Mouse (Mus musculus): ENCODE results near the gene Arf6. TPM values are rescaled to one million over a fixed set of nuclear protein-coding genes. Genes with fewer than 3 reads are reported as not detected.

Gene Arf6
- polyA plus RNA-seq, 1 experiment from 2014 or later, result 18.0 TPM

GRCm38 (mm10) chr12:69419017-69419605 is 47.2 kb downstream of the Arf6 start:
- Histone ChIP-seq H3K4me3 (ENCODE audit: low read length) (no peak overlapping the region), H3K27me3 (replicated peaks; ENCODE audit: control insufficient read depth, insufficient read depth, low read length) (no peaks in the 10 kb centered on the region), H3K4me2 (ENCODE audit: low read depth, low read length) (no peak overlapping the region), H3K4me1 (ENCODE audit: control insufficient read depth, insufficient read depth, low read length) (peaks cover 8% of the 10 kb centered on the region; the same call in 1 of the 2 replicates), H3K36me3 (ENCODE audit: control insufficient read depth, insufficient read depth, low read length) (no peaks in the 10 kb centered on the region), H3K27ac (ENCODE audit: low read length) (no peak overlapping the region), H3K9me3 (ENCODE audit: control insufficient read depth, low read length) (no peaks in the 10 kb centered on the region), H3K9ac (ENCODE audit: low read depth, low read length) (no peak overlapping the region)
- WGBS, result 60% methylated on average over 14 of the region's 14 CpGs
- no peak for ATAC-seq

DNA sequence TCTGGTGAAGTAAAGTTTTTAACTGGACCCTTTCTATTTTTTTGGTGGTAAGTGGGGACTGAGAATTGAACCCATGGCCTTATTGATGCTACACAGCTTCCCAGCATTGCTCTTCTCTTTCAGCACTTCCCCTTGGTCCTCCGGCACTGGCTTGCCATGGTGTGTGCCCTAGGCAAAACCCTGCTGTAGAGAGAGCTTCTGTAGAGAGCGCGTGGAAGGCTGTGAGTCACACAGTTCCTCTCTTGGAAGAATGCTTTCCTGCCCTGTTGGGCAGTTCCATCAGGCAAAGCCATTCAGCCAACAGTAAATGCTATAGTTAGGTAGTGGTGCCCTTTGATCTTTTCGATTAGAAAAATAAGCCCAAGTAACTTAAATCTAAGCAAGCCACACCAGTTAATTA is 47.7 kb downstream of the Arf6 start:
- no peak overlapping the region for H3K4me3 ChIP-seq (ENCODE audit: low read length)
- H3K27ac ChIP-seq (ENCODE audit: low read length), result no peak overlapping the region
- no peaks in the 10 kb centered on the region for H3K36me3 ChIP-seq (ENCODE audit: control insufficient read depth, insufficient read depth, low read length)
- no peak for ATAC-seq
- no peak overlapping the region for H3K9ac ChIP-seq (ENCODE audit: low read depth, low read length)
- no peak overlapping the region for H3K4me2 ChIP-seq (ENCODE audit: low read depth, low read length)
- H3K27me3 ChIP-seq (replicated peaks; ENCODE audit: control insufficient read depth, insufficient read depth, low read length), result no peaks in the 10 kb centered on the region
- 88% methylated on average over 4 of the region's 4 CpGs for WGBS
- H3K9me3 ChIP-seq (ENCODE audit: control insufficient read depth, low read length), result no peaks in the 10 kb centered on the region
- H3K4me1 ChIP-seq (ENCODE audit: control insufficient read depth, insufficient read depth, low read length), result peaks cover 8% of the 10 kb centered on the region

GRCm38 (mm10) chr12:69420716-69421115 is 48.8 kb downstream of the Arf6 start:
- no peaks in the 10 kb centered on the region for H3K27me3 ChIP-seq (replicated peaks; ENCODE audit: control insufficient read depth, insufficient read depth, low read length)
- H3K27ac ChIP-seq (ENCODE audit: low read length), result no peak overlapping the region
- ATAC-seq, result no peak
- H3K4me1 ChIP-seq (ENCODE audit: control insufficient read depth, insufficient read depth, low read length), result peaks cover 12% of the 10 kb centered on the region
- H3K4me3 ChIP-seq (ENCODE audit: low read length), result no peak overlapping the region
- no peak overlapping the region for H3K4me2 ChIP-seq (ENCODE audit: low read depth, low read length)
- WGBS, result 63% methylated on average over 3 of the region's 3 CpGs
- no peaks in the 10 kb centered on the region for H3K36me3 ChIP-seq (ENCODE audit: control insufficient read depth, insufficient read depth, low read length)
- no peaks in the 10 kb centered on the region for H3K9me3 ChIP-seq (ENCODE audit: control insufficient read depth, low read length)
- no peak overlapping the region for H3K9ac ChIP-seq (ENCODE audit: low read depth, low read length)

DNA sequence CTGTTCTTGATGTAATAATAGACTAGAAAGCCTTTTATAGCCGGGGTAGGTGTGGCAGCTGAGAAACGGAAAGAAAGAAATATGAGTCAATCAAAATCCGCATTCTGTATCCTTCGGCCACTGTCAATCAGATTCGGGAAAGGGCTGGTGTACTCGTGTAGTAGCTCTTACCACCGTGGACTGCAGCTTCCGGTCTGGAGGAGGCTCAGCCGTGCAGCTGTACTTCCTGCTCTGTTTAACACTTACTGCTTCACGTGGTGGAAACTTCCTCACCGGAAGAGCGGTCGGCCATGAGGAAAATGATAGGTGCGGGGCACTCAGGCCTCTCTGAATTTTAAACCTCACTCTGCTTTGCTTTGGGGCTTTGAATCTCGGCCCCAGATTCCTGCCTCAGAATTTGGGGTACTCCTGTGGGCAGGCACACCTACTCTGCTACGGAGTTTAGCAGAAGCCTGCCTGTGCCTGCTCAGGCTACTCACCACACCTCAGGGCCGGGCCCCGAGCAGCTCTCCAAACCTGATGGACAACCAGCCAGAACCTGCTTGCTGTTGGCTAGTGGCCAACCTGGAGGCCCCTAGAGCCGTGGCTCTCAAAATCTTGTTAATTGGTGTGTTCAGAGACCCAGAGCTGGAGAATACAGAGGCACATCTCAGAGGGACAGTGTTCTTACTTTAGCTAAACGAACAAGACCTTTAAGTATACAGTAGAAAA is 51.0 kb downstream of the Arf6 start:
- Histone ChIP-seq H3K36me3 (ENCODE audit: control insufficient read depth, insufficient read depth, low read length) (no peaks in the 10 kb centered on the region), H3K9me3 (ENCODE audit: control insufficient read depth, low read length) (no peaks in the 10 kb centered on the region), H3K9ac (ENCODE audit: low read depth, low read length) (no peak overlapping the region), H3K4me3 (ENCODE audit: low read length) (no peak overlapping the region), H3K4me1 (ENCODE audit: control insufficient read depth, insufficient read depth, low read length) (peaks cover 7% of the 10 kb centered on the region), H3K4me2 (ENCODE audit: low read depth, low read length) (no peak overlapping the region), H3K27me3 (replicated peaks; ENCODE audit: control insufficient read depth, insufficient read depth, low read length) (no peaks in the 10 kb centered on the region), H3K27ac (ENCODE audit: low read length) (no peak overlapping the region)
- no peak for ATAC-seq
- WGBS, result 77% methylated on average over 20 of the region's 20 CpGs

Small RNA genes within 50 kb of the gene (microRNA-seq; reads per million reads assigned to microRNA genes)
- gene Gm47299 (not detected), gene Gm47305 (not detected)

Other genes with a start within 250 kb of the Arf6 start
- gene Rps29, start 213.0 kb upstream of the Arf6 start, polyA plus RNA-seq (2015; fragmentation: Nextera tagmentation; extraction: Ambion mirVana), result 1,525 and 1,563 TPM in 2 replicates
- 13.2 and 17.3 TPM in 2 replicates for gene Lrr1, start 203.3 kb upstream of the Arf6 start, polyA plus RNA-seq (2015; fragmentation: Nextera tagmentation; extraction: Ambion mirVana)
- gene Rpl36al, start 188.1 kb upstream of the Arf6 start, polyA plus RNA-seq (2015; fragmentation: Nextera tagmentation; extraction: Ambion mirVana), result 602 and 654 TPM in 2 replicates
- 35.6 and 39.7 TPM in 2 replicates for gene Mgat2, start 188.0 kb upstream of the Arf6 start, polyA plus RNA-seq (2015; fragmentation: Nextera tagmentation; extraction: Ambion mirVana)
- 21.0 and 24.2 TPM in 2 replicates for gene Gm49383, start 175.0 kb upstream of the Arf6 start, polyA plus RNA-seq (2015; fragmentation: Nextera tagmentation; extraction: Ambion mirVana)
- gene Dnaaf2, start 173.7 kb upstream of the Arf6 start, polyA plus RNA-seq (2015; fragmentation: Nextera tagmentation; extraction: Ambion mirVana), result 6.9 and 7.3 TPM in 2 replicates
- gene Gm49384, start 167.9 kb upstream of the Arf6 start, polyA plus RNA-seq (2015; fragmentation: Nextera tagmentation; extraction: Ambion mirVana), result 19.7 and 23.0 TPM in 2 replicates
- 16.5 and 20.8 TPM in 2 replicates for gene Pole2, start 144.0 kb upstream of the Arf6 start, polyA plus RNA-seq (2015; fragmentation: Nextera tagmentation; extraction: Ambion mirVana)
- 5.2 and 5.4 TPM in 2 replicates for gene Klhdc1, start 131.0 kb upstream of the Arf6 start, polyA plus RNA-seq (2015; fragmentation: Nextera tagmentation; extraction: Ambion mirVana)
- gene Klhdc2, start 75.5 kb upstream of the Arf6 start, polyA plus RNA-seq (2015; fragmentation: Nextera tagmentation; extraction: Ambion mirVana), result 87.8 and 91.7 TPM in 2 replicates
- 56.3 and 66.2 TPM in 2 replicates for gene Nemf, start 15.0 kb upstream of the Arf6 start, polyA plus RNA-seq (2015; fragmentation: Nextera tagmentation; extraction: Ambion mirVana)
- 1.0 and 1.4 TPM in 2 replicates for gene Gm9887, start 308 bp downstream of the Arf6 start, polyA plus RNA-seq (2015; fragmentation: Nextera tagmentation; extraction: Ambion mirVana)
- gene Vcpkmt, start 210.9 kb downstream of the Arf6 start, polyA plus RNA-seq (2015; fragmentation: Nextera tagmentation; extraction: Ambion mirVana), result 23.7 and 24.2 TPM in 2 replicates

All from intestine, embryonic 16.5 days (tissue).